Mouse (Mus musculus) heart, postnatal 0 days (tissue): ENCODE measurements around the gene E4f1.

Source experiments
- CTCF ChIP-seq: IDR thresholded peaks from 2 replicates; pipeline ENCODE4 v1.5.1; 2016; ENCODE audit warnings: antibody characterized with exemption, control low read depth, low read depth
- EP300 ChIP-seq: IDR thresholded peaks from 2 replicates; pipeline ENCODE4 v1.6.1; 2016; ENCODE audit warnings: antibody characterized with exemption, low read depth

- TF ChIP-seq EP300 (no peak), CTCF (no peak)
Measured at GRCm38 (mm10) chr17:24474557-24474956, 4.4 kb upstream of the E4f1 start.
